Comparison of ENCODE assay signal across 17 mouse cellular contexts in genomic region chr1:72103962-72104361, GRCm38 (mm10).
"Had no signal": no experiment of that assay in that cellular context is flagged by ENCODE, and none has a peak within 500 bp of the region (broad histone marks: within the 10 kb centered on the region; RNA-seq: fewer than 3 reads in every experiment).

No protein-coding gene starts in this region.

- H3K27me3 ChIP-seq: liver, embryonic 15.5 days; megakaryocyte, embryonic 14.5 days; midbrain, embryonic 15.5 days; neural tube, embryonic 13.5 days had no signal

- H3K27ac ChIP-seq: left cerebral cortex, adult 2 months; limb, embryonic 10.5 days; liver, embryonic 15.5 days; macrophage; midbrain, embryonic 15.5 days; neural tube, embryonic 13.5 days had no signal

- ATAC-seq: inflammation-experienced regulatory T-cells, adult 6 months; intestine, postnatal 0 days; midbrain, embryonic 15.5 days had no signal

- H3K4me2 ChIP-seq: liver, embryonic 11.5 days; liver, embryonic 15.5 days; midbrain, embryonic 11.5 days; midbrain, embryonic 15.5 days; neural tube, embryonic 13.5 days had no signal

- DNase-seq: kidney, adult 9 months; kidney, postnatal 10 days; kidney, postnatal 4 days; right cerebral cortex, adult 18-20 months; right cerebral cortex, postnatal 25 days; thymus, postnatal 36 days had no signal

- H3K4me3 ChIP-seq: left cerebral cortex, adult 2 months; limb, embryonic 10.5 days; liver, embryonic 15.5 days; megakaryocyte, embryonic 14.5 days; midbrain, embryonic 15.5 days; neural tube, embryonic 13.5 days had no signal

- H3K36me3 ChIP-seq: limb, embryonic 10.5 days; liver, embryonic 15.5 days; midbrain, embryonic 15.5 days; neural tube, embryonic 13.5 days had no signal

- H3K9ac ChIP-seq: liver, embryonic 15.5 days; midbrain, embryonic 15.5 days; neural tube, embryonic 13.5 days had no signal

- H3K9me3 ChIP-seq: limb, embryonic 10.5 days; liver, embryonic 15.5 days; megakaryocyte, embryonic 14.5 days; midbrain, embryonic 15.5 days; neural tube, embryonic 13.5 days had no signal

- H3K4me1 ChIP-seq: liver, embryonic 15.5 days; megakaryocyte, embryonic 14.5 days; midbrain, embryonic 15.5 days; neural tube, embryonic 13.5 days had no signal
